Mouse (Mus musculus) thymus, postnatal 0 days (tissue): ENCODE results near the gene Csrnp1. TPM values are rescaled to one million over a fixed set of nuclear protein-coding genes. Genes with fewer than 3 reads are reported as not detected.
A peak's percentile ranks its signal among the peaks of the same experiment; 100 is the strongest.

Experiments used
- DNase-seq: peaks from one replicate; pipeline ENCODE4 v3.0.0-alpha.2; 2015; ENCODE audit warnings: low spot score
- polyA plus RNA-seq: library from polyadenylated mRNA; unstranded; fragments of >200 nt; fragmentation: Nextera tagmentation; extraction: Ambion mirVana; gene quantifications from 2 replicates; pipeline ENCODE4 v1.2.1, GENCODE M21; 2015

Csrnp1 gene
- polyA plus RNA-seq, 1 experiment from 2014 or later, result 43.3 TPM

DNA sequence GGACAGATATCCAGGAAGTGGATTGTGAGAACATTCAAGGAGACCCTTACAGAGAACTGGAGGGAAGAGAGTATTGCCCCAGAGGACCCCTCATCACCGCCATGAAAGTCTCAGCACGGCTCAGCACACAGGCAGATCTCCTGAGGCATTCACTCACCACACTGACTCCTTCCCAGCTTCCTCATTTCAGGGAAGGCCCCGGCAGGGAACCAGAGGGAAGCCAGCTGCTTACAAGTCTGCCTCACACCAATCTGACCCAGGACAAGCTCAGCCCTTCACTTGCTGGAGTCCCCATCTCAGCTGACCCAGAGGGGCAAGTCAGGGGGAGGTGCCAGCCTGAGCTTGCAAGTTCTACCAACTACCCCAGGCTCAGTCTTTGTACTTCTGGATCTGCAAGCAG is 35.7 kb downstream of the Csrnp1 start:
- no peak for DNase-seq

DNA sequence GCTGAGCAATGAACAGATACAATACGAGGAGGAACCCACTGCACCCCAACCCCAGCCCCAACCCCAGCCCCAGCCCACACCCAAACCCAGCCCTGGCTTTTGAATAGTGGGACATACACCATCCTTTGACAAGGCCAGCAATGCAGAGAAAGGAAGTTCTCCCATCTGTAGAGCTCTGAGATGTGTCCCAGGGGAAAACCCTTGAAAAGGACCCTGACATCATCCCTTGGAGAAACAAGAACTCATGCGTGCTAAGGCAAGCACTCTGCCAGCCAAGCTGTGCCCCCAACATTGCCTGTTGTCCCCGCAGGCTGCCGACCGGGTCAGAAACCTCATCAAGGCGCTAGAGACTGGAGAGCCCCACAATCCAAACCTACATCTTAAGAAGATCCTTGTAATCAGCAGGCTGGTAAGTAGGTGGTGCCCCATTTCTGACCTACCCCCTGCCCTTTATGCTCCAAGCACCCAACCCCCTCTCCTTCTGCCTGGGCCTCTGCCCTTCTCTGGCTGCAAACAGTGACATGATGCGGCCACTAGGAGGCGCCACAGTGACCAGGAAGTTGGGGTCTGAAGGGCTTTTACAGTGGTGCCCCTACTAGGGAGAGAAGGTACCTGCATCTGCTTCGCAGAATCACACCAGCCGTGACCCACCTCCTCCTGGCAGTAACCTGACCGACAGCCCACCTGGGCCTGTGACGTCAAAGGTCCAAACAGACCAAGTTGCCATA is 39.1 kb downstream of the Csrnp1 start:
- DNase-seq, result peak; percentile 65

DNA sequence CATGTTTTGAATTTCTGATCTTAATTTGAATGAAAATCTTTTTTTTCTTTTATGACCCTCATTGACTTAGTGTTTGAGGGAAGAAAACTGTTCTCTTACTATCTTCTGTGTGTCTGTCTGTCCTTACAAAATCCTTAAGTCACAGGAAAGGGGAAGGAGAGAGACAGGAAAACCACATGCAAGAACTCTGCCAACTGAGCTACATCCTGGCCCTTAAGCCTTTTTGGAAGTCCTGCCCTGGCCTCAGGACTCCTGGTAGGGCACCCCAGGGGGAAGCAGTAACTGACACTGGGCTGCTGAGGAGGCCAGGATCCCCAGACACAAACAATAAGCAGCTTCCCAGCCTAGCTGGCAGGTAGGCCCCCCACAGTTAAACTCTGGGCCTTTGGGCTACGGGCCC is 41.1 kb downstream of the Csrnp1 start:
- DNase-seq, result no peak

DNA sequence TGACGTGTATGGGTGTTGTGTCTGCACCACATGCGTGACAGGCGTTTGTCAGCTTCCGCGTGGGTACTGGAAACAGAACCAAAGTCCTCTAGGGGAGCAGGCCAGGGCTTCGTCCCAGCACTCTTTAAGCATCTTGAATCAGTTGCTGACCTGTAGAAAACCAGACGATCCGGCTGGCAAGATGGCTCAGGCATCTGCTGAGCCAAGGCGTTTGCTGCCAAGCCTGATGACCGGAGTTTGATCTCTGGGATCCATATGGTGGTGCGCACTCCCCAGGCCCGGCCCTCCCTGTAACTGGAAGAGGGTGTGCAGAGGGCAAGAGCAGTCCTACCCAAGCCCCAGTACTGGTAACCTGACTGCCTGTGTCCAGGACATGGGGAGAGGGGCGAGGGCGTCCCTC is 42.6 kb downstream of the Csrnp1 start:
- no peak for DNase-seq

DNA sequence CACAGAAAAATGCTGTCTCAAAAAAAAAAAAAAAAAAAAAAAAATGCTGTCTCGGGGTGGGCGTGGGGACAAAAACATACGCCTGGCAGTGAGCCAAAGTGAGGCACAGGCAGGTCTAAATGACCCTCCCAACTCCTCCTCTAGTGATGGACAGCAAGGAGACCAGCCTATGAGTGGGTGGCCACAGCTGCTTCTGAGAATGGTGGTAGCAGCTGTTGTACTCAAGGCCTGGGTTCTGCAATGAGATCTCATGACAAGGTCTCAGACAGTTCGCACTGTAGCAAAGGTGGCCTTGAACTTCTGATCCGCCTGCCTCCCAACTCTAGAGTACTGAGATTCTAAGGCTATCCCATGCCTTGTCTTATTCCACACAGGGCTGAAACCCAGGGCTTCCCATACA is 43.1 kb downstream of the Csrnp1 start:
- no peak for DNase-seq

DNA sequence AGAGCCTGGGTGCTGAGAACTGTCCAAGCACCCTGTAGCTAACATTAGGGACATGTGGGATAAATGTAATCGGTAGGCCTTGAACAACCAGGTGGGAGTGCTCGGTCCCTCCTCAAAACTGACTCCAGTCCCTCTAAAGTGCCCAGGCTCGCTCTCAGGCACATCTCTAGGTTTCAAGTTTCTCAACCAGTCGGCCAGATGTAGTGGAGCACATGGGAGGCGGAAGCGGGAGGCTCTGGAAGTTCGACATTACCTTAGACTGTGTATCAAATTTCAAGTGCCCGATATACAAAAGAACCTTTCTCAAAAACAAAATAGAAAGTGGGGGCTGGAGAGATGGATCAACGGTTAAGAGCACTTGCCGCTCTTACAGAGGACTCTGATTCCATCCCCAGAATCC is 44.8 kb downstream of the Csrnp1 start:
- DNase-seq, result no peak

DNA sequence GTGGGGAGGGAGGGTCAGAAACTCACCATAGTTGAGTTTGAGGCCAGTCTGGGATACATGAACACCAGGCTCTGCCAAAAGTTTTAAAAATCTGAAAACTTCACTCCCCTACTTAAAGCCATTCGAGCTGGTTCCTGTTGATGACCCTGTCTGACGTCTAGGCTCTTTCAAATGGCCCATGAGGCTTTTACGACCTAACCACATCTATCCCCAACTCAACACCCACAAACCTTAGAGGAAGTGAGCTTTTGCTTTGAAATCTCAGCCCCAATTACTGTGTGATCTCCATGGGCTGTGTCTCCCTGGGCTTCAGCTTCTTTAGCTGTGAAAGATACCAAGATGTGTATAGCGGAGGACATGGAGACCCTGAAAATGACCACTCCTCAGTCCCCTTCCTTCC is 46.0 kb downstream of the Csrnp1 start:
- DNase-seq, result peak; percentile 26

DNA sequence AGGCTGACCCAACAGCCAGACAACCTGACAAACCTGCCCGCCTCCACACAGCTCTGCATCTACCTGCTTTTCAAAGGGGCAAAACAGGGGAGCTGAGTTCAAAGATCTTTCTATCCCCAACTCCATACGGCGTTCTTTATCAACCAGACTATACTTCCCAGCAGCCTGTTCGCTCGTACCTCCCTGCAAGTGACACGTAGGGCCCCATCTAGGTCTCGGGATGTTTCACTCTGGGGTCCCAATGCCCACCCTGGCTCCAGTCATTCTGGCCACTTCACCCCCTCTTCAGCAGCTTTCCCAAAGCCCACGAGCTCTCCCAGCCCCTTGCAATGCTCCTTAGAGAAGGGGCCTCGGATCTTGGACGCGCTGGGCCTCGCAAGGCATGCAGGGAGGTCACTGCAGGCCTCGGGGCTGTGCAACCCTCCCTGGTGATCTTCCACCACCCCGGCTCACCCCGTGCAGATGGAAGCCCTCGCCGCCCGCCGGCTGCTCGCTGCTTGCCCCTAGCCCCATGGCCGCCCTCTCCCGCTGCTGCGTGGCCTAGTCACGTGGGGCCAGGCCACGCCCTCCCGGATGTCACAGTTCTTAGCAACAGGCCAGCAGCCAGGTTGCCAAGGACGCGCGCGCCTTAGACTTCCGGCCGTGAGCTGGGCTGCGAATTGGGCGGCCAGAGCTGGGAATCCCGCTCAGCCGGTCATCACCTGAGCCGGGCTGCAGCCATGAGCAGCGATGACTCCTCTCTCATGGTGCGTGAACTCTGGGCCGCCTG is 47.3 kb downstream of the Csrnp1 start, which contains the start of the genes Gorasp1 and Ttc21a:
Gorasp1 (minus strand) TSS at position 561 of the 769 bp plus-strand sequence.
Ttc21a (plus strand) TSS at position 602 of the 769 bp plus-strand sequence.
- DNase-seq, result peak; percentile 94

DNA sequence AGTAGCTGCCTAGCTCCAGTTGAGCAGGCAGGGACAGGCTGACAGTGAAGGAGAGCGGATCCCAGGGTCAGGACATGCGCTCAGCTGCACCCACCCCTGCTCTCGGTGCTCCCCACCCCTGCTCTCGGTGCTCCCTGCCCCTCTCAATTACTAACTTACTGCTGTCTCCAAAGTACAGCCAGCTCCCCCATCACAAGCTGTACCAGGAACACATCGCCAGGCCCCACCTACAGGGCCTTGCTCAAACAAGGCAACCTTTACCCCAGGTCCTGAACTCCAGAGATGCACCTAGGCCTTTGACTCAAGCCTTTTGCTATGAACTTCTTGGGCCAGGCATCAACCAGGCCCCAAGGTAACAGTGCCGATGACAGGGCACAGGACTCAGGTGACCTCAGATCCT is 50.8 kb downstream of the Csrnp1 start:
- no peak for DNase-seq

DNA sequence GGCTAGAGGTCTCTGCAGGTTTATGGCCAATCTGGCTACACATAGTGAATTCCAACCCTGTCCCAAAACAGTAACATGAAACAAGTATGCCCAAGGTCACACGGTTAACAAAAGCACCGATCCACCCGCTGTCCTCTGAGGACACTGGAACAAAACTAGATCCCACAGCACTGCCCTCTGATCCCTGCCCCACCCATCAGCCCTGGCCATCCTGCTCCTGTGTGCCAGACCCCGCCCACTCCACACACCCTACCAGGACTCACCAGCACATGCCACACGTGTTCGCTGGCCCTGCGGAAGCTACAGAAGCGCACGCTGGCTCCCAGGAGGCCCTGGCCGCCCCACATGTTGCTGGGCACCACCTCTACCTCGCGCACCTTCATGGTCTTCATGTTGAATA is 52.1 kb downstream of the Csrnp1 start:
- no peak for DNase-seq

DNA sequence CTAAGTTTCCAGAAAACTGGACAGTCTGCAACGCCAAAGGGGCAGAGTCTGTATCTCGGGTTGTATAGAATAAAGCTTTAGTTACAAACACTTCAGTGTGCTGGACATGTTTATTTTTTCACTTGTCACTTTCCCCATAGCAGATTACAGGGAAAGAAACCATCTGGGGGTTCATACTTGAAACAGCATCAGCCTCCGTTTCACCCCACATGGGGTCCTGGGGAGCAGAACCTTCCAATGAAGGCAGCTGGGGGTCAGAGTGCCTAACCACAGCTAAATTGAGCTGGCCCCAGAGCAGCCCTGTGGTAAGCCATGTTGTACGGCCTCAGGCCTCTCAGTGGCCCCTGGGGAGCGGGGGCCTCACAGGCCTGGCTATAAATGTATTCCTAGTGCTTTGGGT is 58.0 kb downstream of the Csrnp1 start:
- DNase-seq, result no peak

DNA sequence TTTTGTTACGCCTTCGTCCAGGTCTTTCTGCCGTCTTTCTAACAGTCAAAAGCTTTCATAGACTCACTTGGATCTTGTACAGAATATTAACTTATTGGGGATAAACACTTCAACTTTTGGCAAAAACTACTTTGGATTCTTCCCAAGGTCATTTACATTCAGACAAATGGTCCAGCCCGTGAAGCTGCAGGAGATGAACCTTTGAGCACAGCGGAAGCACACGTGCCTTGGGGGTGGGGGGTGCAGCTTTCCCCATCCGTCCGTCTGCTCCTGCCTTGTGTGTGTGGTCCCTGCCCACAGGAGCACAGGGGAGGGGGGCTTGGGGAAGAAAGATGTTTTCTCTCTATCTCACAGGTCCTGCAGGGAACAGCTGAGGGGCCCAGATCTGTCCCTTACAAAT is 58.7 kb downstream of the Csrnp1 start:
- no peak for DNase-seq

DNA sequence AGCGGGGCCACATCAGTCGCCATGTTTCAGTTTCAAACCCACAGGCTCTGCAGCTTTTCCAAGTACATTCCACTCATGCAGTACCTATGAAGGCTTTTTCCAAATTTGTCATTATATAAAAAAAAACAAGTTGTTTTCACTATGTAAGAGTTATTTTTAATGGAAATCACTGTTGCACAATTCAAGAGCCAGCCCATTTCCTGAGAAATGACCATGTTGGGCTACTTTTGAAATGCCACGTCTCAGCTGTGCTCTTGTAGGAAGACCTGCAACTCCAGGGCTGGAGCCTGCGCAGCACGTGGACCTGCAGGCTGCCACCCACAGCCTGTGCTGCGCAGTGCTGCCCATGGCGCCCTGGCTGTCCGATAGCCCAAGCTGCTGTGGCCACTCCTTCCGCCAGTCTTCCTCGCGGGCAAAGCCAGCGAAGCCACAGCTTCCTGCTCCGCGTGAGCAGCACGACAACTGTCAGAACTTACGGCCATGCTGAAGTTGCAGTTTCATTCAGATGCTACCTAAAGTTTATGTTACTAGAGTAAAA is 59.3 kb downstream of the Csrnp1 start:
- no peak for DNase-seq

DNA sequence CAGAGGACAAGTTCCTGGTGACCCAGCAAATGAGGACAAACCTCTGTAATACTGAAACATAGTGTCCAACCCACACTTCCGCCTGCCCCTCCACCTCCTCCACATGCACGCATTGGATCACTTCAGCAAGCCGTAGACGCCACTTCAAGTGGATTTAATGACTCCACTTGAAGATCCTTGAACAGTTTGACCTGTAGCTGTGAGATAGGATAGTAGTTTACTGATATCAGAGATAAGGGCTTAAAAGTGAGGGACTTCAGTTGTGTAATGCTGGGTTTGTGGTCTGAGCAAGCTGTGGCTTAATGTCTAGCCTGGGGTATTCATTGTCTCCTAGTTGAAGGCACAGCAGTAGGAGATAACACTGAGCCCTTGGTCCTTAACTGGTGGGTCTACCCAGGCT is 61.0 kb downstream of the Csrnp1 start:
- no peak for DNase-seq

Other genes with a start within 250 kb of the Csrnp1 start
- gene Scn11a, start 159.2 kb downstream of the Csrnp1 start, polyA plus RNA-seq, result 0.12 and 0.13 TPM in 2 replicates
- 37.8 and 39.0 TPM in 2 replicates for gene Wdr48, start 89.8 kb downstream of the Csrnp1 start, polyA plus RNA-seq
- gene Gorasp1, start 47.1 kb downstream of the Csrnp1 start, polyA plus RNA-seq, result 7.6 and 8.3 TPM in 2 replicates
- gene Ttc21a, start 47.1 kb downstream of the Csrnp1 start, polyA plus RNA-seq, result 0.05 TPM in 2 replicates
- gene Xirp1, start 38.9 kb upstream of the Csrnp1 start, polyA plus RNA-seq, result 0.09 TPM in 1 of 2 replicates, not detected in the other
- 4.0 and 4.3 TPM in 2 replicates for gene Cx3cr1, start 85.2 kb upstream of the Csrnp1 start, polyA plus RNA-seq
- gene Ccr8, start 107.5 kb upstream of the Csrnp1 start, polyA plus RNA-seq, result 24.3 and 25.0 TPM in 2 replicates
- 32.8 and 35.7 TPM in 2 replicates for gene Slc25a38, start 125.7 kb upstream of the Csrnp1 start, polyA plus RNA-seq
- 1,819 and 1,824 TPM in 2 replicates for gene Rpsa, start 143.0 kb upstream of the Csrnp1 start, polyA plus RNA-seq
- not detected in 2 replicates for gene Mobp, start 165.0 kb upstream of the Csrnp1 start, polyA plus RNA-seq